Mouse (Mus musculus) thymus, postnatal 36 days (tissue): ENCODE results near the gene Meltf.
"Not testable (repeated sequence)": the region's sequence is repeated elsewhere in the genome, so short reads cannot be mapped to it uniquely, and the experiment has no call there.

Experiments
- DNase-seq, 2 experiments: peaks; one replicate each; pipeline ENCODE4 v3.0.0; 2022; ENCODE audit warnings: mixed read lengths in 2 of 2

The Meltf gene

DNA sequence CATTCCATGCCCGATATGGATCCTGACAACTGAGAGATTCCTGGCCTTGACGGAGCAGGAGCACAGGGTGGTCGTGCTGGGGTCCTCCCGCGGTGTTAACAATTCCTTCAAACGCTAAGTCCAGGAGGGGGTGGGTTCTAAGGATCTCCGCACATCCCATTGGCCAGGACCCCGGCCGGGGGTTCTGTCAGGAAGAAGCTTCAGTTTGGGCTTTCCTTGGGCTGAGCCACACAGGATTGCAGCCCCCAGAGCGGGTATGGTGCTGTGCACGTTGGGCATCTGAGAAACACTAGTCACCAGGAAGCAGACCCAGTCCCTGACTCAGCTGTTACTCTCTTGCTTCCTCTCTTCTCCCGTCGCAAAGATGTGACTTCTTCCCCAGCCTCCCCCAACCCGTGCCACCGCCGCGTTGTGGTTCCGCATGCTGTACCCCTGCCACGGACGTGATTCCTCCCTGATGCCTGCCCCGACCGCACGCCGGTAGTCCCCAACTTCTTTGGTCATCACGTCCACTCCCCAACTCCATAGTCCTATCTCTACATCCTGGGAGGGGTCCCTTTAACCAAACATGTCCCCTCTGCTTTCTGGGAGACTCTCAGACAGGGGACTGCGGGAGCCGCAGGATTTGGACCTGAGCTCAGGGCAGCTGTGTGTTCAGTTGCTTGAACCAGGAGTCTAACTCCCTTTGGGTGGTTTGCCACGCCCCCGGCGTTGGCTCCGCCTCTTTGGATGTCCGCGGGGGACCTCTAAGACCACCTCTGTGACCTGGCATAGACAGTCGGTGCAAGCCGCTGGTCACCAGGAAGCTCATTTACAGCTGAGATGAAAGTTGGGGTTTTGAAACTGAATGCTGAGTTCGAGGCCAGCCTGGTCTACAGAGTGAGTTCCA lies 56.7 kb downstream of the Meltf start:
- DNase-seq: no peak

DNA sequence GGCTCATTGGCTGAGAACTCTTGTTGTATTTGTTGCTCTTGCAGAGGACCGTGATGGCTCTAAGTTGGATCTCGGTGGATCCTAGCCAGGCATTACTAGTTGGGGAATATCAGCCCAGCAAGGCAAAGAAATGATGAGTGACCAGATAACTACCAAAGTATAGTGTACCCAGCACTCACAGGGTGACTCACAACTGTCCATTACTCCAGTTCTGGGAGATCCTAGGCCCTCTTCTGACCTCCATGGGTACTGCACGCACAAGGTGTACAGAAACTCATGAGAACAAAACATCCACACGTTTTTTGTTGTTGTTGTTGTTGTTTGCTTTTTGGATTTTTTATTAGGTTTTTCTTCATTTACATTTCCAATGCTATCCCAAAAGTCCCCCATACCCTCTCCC lies 58.0 kb downstream of the Meltf start:
- no peak for DNase-seq

DNA sequence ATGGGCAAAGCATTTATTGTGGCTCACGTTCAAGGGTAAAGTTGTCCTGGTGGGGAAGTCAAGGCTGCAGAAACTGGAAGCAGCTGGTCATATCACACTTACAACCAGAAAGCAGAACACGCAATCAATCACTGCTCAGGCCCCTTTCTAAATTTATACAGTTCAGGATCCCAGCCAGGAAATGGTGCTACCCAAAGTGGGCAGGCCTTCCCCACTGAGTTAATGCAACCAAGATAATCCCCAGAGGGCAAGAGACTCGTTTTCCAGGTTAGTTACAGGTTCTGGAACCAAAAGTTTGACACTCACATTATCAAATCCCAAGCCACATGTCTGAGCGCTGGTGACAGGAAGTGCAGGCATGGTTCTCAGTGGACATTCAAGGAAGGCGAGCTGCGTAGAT lies 60.2 kb downstream of the Meltf start:
- DNase-seq: no peak

DNA sequence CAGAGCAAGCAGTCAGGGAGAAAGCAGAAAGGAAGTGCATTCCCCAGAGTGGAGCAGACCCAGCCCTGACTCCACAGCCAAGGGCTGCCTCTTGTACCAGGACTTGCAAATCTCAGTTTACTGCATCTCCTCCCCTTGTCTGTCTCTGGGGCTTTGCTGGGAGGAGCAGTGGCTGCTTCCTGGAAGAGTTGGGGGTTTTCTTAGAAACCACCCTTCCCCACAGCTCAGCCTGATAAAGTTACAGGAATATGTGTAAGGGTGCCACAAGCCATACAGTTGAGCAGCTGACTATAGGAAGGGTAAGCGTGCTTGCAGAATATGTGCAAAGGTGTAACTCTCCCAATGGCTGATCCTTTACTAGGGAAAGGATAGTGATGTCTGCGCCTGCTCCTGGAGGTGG lies 62.0 kb downstream of the Meltf start:
- no peak for DNase-seq

DNA sequence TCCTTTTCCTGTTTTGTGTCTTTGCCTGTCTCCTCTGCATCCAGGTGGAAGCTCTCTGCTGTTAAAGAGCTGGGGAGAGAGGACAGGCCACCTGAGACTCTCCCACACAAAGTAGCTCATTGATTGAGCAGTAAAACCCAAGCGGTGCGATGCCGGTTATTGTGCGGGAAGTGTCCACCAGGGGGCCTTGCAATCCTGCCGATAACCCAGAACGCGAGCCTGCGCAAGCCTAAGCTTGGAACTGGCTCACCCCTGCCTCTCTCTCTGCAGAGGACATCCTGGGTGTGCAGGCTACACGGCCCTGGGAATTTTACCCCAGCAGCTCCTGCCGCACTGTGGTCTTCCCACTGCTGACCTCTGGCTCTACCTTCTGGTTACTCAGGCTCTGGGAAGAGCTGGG lies 65.4 kb downstream of the Meltf start:
- peak; percentile 74 to 81 for DNase-seq

DNA sequence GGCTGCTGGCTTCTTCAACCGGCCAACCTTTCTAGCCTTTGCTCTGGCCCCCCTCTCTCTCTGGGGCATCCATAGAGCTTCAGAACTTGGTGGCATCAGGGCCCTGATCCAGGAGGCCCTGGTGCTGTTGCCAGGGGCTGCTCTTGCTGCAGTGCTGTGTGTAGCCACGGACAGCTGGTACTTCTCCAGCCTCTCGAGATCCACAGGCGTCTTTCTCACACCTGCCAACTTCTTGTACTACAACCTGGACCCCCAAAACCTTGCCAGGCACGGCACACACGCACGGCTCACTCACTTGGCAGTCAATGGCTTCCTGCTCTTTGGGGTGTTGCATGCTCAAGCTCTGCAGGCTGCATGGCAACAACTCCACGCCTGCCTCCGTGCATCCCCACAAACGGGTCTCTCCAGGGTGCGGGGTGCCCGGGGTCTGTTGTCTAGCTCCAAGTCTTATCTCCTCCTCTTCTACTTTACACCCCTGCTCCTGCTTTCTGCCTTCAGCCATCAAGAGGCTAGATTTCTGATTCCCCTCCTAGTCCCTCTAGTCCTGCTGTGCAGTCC lies 66.2 kb downstream of the Meltf start:
- no peak for DNase-seq

DNA sequence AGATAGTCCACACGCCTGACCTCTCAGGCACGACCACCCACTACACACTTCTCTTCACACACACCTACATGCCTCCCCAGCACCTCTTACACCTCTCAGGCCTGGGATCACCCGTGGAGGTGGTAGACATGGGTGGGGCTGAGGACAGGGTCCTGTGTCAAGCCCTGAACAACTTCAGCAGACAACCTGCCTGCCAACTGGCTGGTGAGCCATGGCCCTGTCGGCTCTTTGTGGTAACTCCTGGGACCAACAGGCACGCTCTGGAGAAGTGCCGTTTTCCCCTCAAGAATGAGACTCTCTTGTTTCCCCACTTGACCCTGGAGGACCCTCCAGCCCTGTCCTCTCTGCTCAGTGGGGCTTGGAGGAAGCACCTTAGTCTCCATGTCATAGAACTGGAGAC lies 66.8 kb downstream of the Meltf start:
- no peak for DNase-seq

DNA sequence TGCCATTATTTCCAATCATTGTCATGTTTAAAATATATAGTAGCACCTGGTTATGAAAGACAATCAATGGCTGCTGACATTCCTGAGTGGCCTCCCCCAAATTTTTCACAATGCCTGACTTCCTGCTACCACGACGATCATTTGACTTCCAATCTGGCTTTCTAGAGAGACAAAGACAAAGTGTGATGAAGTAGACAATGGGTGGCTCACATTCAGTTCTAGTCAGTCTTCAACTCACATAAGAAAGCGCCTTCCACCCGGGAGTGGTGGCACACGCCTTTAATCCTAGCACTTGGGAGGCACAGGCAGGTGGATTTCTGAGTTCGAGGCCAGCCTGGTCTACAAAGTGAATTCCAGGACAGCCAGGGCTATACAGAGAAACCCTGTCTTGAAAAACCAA lies 67.4 kb downstream of the Meltf start:
- DNase-seq: not testable (repeated sequence)

DNA sequence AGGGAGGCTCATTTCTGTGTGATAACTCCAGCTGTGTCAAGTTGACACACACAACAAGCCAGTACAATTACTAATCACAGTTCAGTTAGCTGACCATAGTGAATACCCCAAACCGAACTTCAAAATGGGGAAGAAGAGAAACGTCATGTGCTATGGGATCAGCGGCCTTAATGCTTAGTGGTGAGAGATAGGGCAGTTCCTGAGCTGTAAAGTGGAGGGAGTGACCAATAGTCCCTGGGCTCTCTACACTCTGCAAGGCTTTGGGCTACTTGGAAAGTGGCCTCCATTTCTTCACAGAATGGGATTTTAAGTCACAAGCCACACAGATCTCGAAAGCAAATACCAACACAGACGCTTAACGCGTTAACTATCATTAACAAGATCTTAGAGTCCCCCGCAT lies 68.7 kb downstream of the Meltf start:
- no peak for DNase-seq

DNA sequence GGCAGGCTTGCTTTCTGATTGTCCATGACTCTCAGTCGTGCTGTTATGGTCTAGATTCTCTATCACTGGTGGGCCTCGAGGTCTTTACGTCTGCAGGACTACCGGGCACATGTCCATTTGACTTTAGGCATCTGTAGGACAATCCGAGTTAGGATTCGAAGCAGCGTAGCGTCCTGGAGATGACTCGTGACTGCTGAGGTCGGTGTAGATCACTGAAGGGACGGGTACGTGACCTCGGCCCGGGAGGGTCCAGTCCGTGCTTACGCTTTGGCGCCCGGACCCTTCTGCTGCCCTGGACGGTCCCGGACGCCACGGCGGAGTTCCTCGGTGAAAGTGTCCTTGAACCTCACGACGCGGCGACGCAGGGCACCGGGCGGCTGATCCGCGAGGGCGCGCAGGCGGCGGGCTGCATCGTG lies 69.3 kb downstream of the Meltf start:
- no peak for DNase-seq

DNA sequence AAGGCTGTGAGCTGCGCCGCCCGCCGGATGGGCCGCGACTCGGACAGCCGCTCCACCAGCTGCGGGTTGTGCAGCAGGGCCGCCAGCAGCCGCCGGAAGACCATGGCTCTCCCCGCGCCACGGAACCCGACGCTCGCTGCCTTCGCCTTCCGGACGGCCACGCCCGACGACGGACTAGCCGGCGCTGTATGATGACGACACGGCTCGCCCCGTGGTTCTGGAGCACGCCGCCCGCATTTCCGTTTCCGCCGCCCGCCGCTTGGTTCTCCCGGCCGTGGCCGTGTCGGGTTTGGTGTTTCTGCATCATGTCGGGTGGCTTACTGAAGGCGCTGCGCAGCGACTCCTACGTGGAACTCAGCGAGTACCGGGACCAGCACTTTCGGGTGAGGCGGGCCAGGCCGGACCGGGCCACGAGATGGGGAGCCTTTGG lies 69.8 kb downstream of the Meltf start, which contains the start of the genes 0610012G03Rik and Ncbp2:
0610012G03Rik (minus strand) TSS at position 150 of the 430 bp plus-strand sequence.
Ncbp2 (plus strand) TSS at position 169 of the 430 bp plus-strand sequence.
- DNase-seq: peak; percentile 95
